In genomic region chr2:71474345-71474744, GRCm38 (mm10) we compare ENCODE assay signal across 11 mouse cellular contexts. TPM values are rescaled to one million over a fixed set of nuclear protein-coding genes. Genes with fewer than 3 reads are reported as not detected.
DNase-seq lines count a peak whose midpoint lies in the region; ATAC-seq and TF ChIP-seq lines count a peak whose summit lies in the region.
"Had no signal": no experiment of that assay in that cellular context is flagged by ENCODE, and none has a peak within 500 bp of the region (broad histone marks: within the 10 kb centered on the region; RNA-seq: fewer than 3 reads in every experiment).

No protein-coding gene starts in this region.

- H3K4me1 ChIP-seq in kidney, postnatal 0 days (replicated peaks; ENCODE audit: insufficient read depth, low read length): no peaks in the 10 kb centered on the region
- peaks cover 12% of the 10 kb centered on the region for H3K4me1 ChIP-seq in kidney, embryonic 16.5 days (ENCODE audit: insufficient read depth, low read length)
- H3K4me1 ChIP-seq in embryonic facial prominence, embryonic 13.5 days: peaks cover 39% of the 10 kb centered on the region

- ATAC-seq in kidney, postnatal 0 days (replicated peaks; ENCODE audit: low FRiP score, low read depth): no peak
- ATAC-seq in kidney, embryonic 16.5 days (ENCODE audit: low FRiP score, low TSS enrichment): no peak
- no peak for ATAC-seq in embryonic facial prominence, embryonic 13.5 days (ENCODE audit: insufficient number of reproducible peaks, insufficient read depth, low FRiP score, low TSS enrichment, low read depth)
- ATAC-seq: forebrain, embryonic 16.5 days had no signal

- no peak overlapping the region for H3K4me3 ChIP-seq in kidney, postnatal 0 days (replicated peaks; ENCODE audit: low read depth, low read length)
- no peak overlapping the region for H3K4me3 ChIP-seq in kidney, embryonic 16.5 days (ENCODE audit: low read length)
- H3K4me3 ChIP-seq in embryonic facial prominence, embryonic 13.5 days: no peak overlapping the region
- H3K4me3 ChIP-seq: megakaryocyte, embryonic 14.5 days had no signal

- H3K9ac ChIP-seq in kidney, postnatal 0 days (ENCODE audit: low read depth, low read length): no peak overlapping the region
- no peak overlapping the region for H3K9ac ChIP-seq in kidney, embryonic 16.5 days (replicated peaks; ENCODE audit: low read length)
- no peak overlapping the region for H3K9ac ChIP-seq in embryonic facial prominence, embryonic 13.5 days

- TF ChIP-seq CTCF in kidney, postnatal 0 days (IDR thresholded peaks at IDR 0.05; ENCODE audit: low read depth): peak; percentile 13; the same call in 1 of the 2 replicates

- 23% methylated on average over 7 of the region's 7 CpGs for WGBS in kidney, postnatal 0 days
- 22% methylated on average over 7 of the region's 7 CpGs for WGBS in kidney, embryonic 16.5 days
- 8% methylated on average over 7 of the region's 7 CpGs for WGBS in embryonic facial prominence, embryonic 13.5 days

- no peaks in the 10 kb centered on the region for H3K27me3 ChIP-seq in kidney, postnatal 0 days (ENCODE audit: insufficient read depth, low read length)
- no peaks in the 10 kb centered on the region for H3K27me3 ChIP-seq in kidney, embryonic 16.5 days (ENCODE audit: insufficient read depth, low read length)
- H3K27me3 ChIP-seq in embryonic facial prominence, embryonic 13.5 days: no peaks in the 10 kb centered on the region

- no peak overlapping the region for H3K4me2 ChIP-seq in kidney, postnatal 0 days (ENCODE audit: low read length)
- H3K4me2 ChIP-seq in kidney, embryonic 16.5 days (replicated peaks; ENCODE audit: low read depth, low read length): no peak overlapping the region
- H3K4me2 ChIP-seq in embryonic facial prominence, embryonic 13.5 days: peak overlapping the region; percentile 40

- peak; percentile 59 to 70 for DNase-seq in cerebellum, postnatal 10 days
- no peak for DNase-seq in cerebellum, postnatal 36 days
- peak; percentile 66 for DNase-seq in kidney, postnatal 0 days (ENCODE audit: low spot score)
- peak; percentile 12 for DNase-seq in 416B (ENCODE audit: low read depth)
- DNase-seq in frontal cortex, adult 2 months (ENCODE audit: extremely low spot score in 1 of 2, low spot score in 1 of 2): no peak
- no peak for DNase-seq in B cell, adult 2 months
- DNase-seq: adrenal gland, adult 2 months had no signal

- H3K36me3 ChIP-seq in kidney, postnatal 0 days (ENCODE audit: insufficient read depth, low read length): no peaks in the 10 kb centered on the region
- H3K36me3 ChIP-seq in kidney, embryonic 16.5 days (ENCODE audit: insufficient read depth, low read length): no peaks in the 10 kb centered on the region
- H3K36me3 ChIP-seq in embryonic facial prominence, embryonic 13.5 days: no peaks in the 10 kb centered on the region

- H3K9me3 ChIP-seq in kidney, postnatal 0 days (replicated peaks; ENCODE audit: low read length): no peaks in the 10 kb centered on the region
- H3K9me3 ChIP-seq in kidney, embryonic 16.5 days (ENCODE audit: low read length): peaks cover 4% of the 10 kb centered on the region; the same call in 1 of the 2 replicates
- H3K9me3 ChIP-seq in embryonic facial prominence, embryonic 13.5 days: no peaks in the 10 kb centered on the region

- no peak overlapping the region for H3K27ac ChIP-seq in kidney, postnatal 0 days
- H3K27ac ChIP-seq in kidney, embryonic 16.5 days (ENCODE audit: low read length): no peak overlapping the region
- peak overlapping the region; percentile 82 for H3K27ac ChIP-seq in embryonic facial prominence, embryonic 13.5 days

RNA-seq across cellular contexts. Expression of gene Metap1d, which starts 21.3 kb away (rescaled TPM):
- polyA plus RNA-seq in kidney, postnatal 0 days (2015; fragmentation: Nextera tagmentation; extraction: Ambion mirVana): 43.1 and 43.6 TPM in 2 replicates
- polyA plus RNA-seq in kidney, embryonic 16.5 days (2015; fragmentation: Nextera tagmentation; extraction: Ambion mirVana): 46.5 and 46.9 TPM in 2 replicates
- polyA plus RNA-seq in embryonic facial prominence, embryonic 13.5 days (2015; fragmentation: Nextera tagmentation; extraction: Ambion mirVana): 51.8 and 52.1 TPM in 2 replicates
- polyA plus RNA-seq in frontal cortex, adult 2 months (2012; rRNA removed): 67.0 and 76.9 TPM in 2 replicates

RNA-seq across cellular contexts. Expression of gene Dlx1, which starts 53.6 kb away (rescaled TPM):
- polyA plus RNA-seq in kidney, postnatal 0 days (2015; fragmentation: Nextera tagmentation; extraction: Ambion mirVana): not detected in 2 replicates
- 0.12 TPM in 1 of 2 replicates, not detected in the other for polyA plus RNA-seq in kidney, embryonic 16.5 days (2015; fragmentation: Nextera tagmentation; extraction: Ambion mirVana)
- polyA plus RNA-seq in embryonic facial prominence, embryonic 13.5 days (2015; fragmentation: Nextera tagmentation; extraction: Ambion mirVana): 15.1 and 18.3 TPM in 2 replicates
- 180 and 198 TPM in 2 replicates for polyA plus RNA-seq in frontal cortex, adult 2 months (2012; rRNA removed)

Comparison
In these comparisons a context has a peak if more than half of its experiments do, and no peak if none do; other contexts are left out.
1. DNase-seq: peak in cerebellum, postnatal 10 days (2 of 2), kidney, postnatal 0 days (single experiment) and 416B (single experiment); none in cerebellum, postnatal 36 days (0 of 2), frontal cortex, adult 2 months (0 of 2) and B cell, adult 2 months (0 of 2).
2. RNA of gene Dlx1, which starts 53.6 kb away (polyA plus RNA-seq): 180 to 198 TPM in frontal cortex, adult 2 months and 15.1 to 18.3 TPM in embryonic facial prominence, embryonic 13.5 days; 0.12 TPM in kidney, embryonic 16.5 days and not detected in kidney, postnatal 0 days; every median in the first group is over 10 times any median in the second.